Mouse (Mus musculus): ENCODE results near the gene Acaa1a. TPM values are rescaled to one million over a fixed set of nuclear protein-coding genes. Genes with fewer than 3 reads are reported as not detected.

Acaa1a gene
- polyA plus RNA-seq, 1 experiment, result 13.7 TPM

GRCm38 (mm10) chr9:119340212-119340580 is 720 bp downstream of the Acaa1a start:
- no peak for TF ChIP-seq POLR2A (IDR thresholded peaks at IDR 0.05; ENCODE audit: control insufficient read depth, low read depth, low read length)
- TF ChIP-seq CTCF (IDR thresholded peaks at IDR 0.05; ENCODE audit: control insufficient read depth, insufficient read depth, insufficient replicate concordance, low read depth, low read length), result no peak
- Histone ChIP-seq H3K27ac (ENCODE audit: control insufficient read depth, insufficient read depth, low read depth, low read length) (peak overlapping the region; percentile 94), H3K4me3 (ENCODE audit: control insufficient read depth, low read depth, low read length) (peak overlapping the region; percentile 94), H3K27me3 (ENCODE audit: control insufficient read depth, insufficient read depth, low read length) (no peaks in the 10 kb centered on the region), H3K36me3 (ENCODE audit: control insufficient read depth, insufficient read depth, low read length) (no peaks in the 10 kb centered on the region; the same call in 1 of the 2 replicates), H3K4me1 (ENCODE audit: control insufficient read depth, insufficient read depth, low read length) (peaks cover 21% of the 10 kb centered on the region)

- peak within 1 kb of the TSS; percentile 94 for H3K4me3 ChIP-seq (ENCODE audit: control insufficient read depth, low read depth, low read length)
- peaks cover 21% of the 10 kb centered on the region for H3K4me1 ChIP-seq (ENCODE audit: control insufficient read depth, insufficient read depth, low read length)
- H3K36me3 ChIP-seq (ENCODE audit: control insufficient read depth, insufficient read depth, low read length), result no peaks in the 10 kb centered on the region; the same call in 1 of the 2 replicates
- H3K27me3 ChIP-seq (ENCODE audit: control insufficient read depth, insufficient read depth, low read length), result no peaks in the 10 kb centered on the region
- TF ChIP-seq CTCF (IDR thresholded peaks at IDR 0.05; ENCODE audit: control insufficient read depth, insufficient read depth, insufficient replicate concordance, low read depth, low read length) (no peak), POLR2A (IDR thresholded peaks at IDR 0.05; ENCODE audit: control insufficient read depth, low read depth, low read length) (peak; percentile 48; the same call in 1 of the 2 replicates)
- peak within 1 kb of the TSS; percentile 94 for H3K27ac ChIP-seq (ENCODE audit: control insufficient read depth, insufficient read depth, low read depth, low read length)
These were observed 1.7 kb downstream of the Acaa1a start, which contains the start of gene Myd88 for GRCm38 (mm10) chr9:119340909-119341816. Myd88 (minus strand) TSS chr9:119341411.

GRCm38 (mm10) chr9:119342728-119343127 is 3.3 kb downstream of the Acaa1a start:
- no peaks in the 10 kb centered on the region for H3K27me3 ChIP-seq (ENCODE audit: control insufficient read depth, insufficient read depth, low read length)
- no peak for TF ChIP-seq POLR2A (IDR thresholded peaks at IDR 0.05; ENCODE audit: control insufficient read depth, low read depth, low read length)
- TF ChIP-seq CTCF (IDR thresholded peaks at IDR 0.05; ENCODE audit: control insufficient read depth, insufficient read depth, insufficient replicate concordance, low read depth, low read length), result no peak
- H3K27ac ChIP-seq (ENCODE audit: control insufficient read depth, insufficient read depth, low read depth, low read length), result no peak overlapping the region
- H3K4me3 ChIP-seq (ENCODE audit: control insufficient read depth, low read depth, low read length), result no peak overlapping the region
- H3K4me1 ChIP-seq (ENCODE audit: control insufficient read depth, insufficient read depth, low read length), result peaks cover 21% of the 10 kb centered on the region
- no peaks in the 10 kb centered on the region for H3K36me3 ChIP-seq (ENCODE audit: control insufficient read depth, insufficient read depth, low read length)

GRCm38 (mm10) chr9:119346376-119346775 is 6.9 kb downstream of the Acaa1a start:
- H3K36me3 ChIP-seq (ENCODE audit: control insufficient read depth, insufficient read depth, low read length), result no peaks in the 10 kb centered on the region
- no peak overlapping the region for H3K4me3 ChIP-seq (ENCODE audit: control insufficient read depth, low read depth, low read length)
- H3K27me3 ChIP-seq (ENCODE audit: control insufficient read depth, insufficient read depth, low read length), result no peaks in the 10 kb centered on the region
- peaks cover 4% of the 10 kb centered on the region; the same call in 1 of the 2 replicates for H3K4me1 ChIP-seq (ENCODE audit: control insufficient read depth, insufficient read depth, low read length)
- H3K27ac ChIP-seq (ENCODE audit: control insufficient read depth, insufficient read depth, low read depth, low read length), result no peak overlapping the region
- TF ChIP-seq CTCF (IDR thresholded peaks at IDR 0.05; ENCODE audit: control insufficient read depth, insufficient read depth, insufficient replicate concordance, low read depth, low read length) (no peak), POLR2A (IDR thresholded peaks at IDR 0.05; ENCODE audit: control insufficient read depth, low read depth, low read length) (no peak)

- Histone ChIP-seq H3K27ac (ENCODE audit: control insufficient read depth, insufficient read depth, low read depth, low read length) (no peak overlapping the region), H3K4me3 (ENCODE audit: control insufficient read depth, low read depth, low read length) (no peak overlapping the region), H3K4me1 (ENCODE audit: control insufficient read depth, insufficient read depth, low read length) (no peaks in the 10 kb centered on the region), H3K27me3 (ENCODE audit: control insufficient read depth, insufficient read depth, low read length) (no peaks in the 10 kb centered on the region), H3K36me3 (ENCODE audit: control insufficient read depth, insufficient read depth, low read length) (no peaks in the 10 kb centered on the region)
- no peak for TF ChIP-seq CTCF (IDR thresholded peaks at IDR 0.05; ENCODE audit: control insufficient read depth, insufficient read depth, insufficient replicate concordance, low read depth, low read length)
- TF ChIP-seq POLR2A (IDR thresholded peaks at IDR 0.05; ENCODE audit: control insufficient read depth, low read depth, low read length), result no peak
These were observed 11.1 kb downstream of the Acaa1a start for GRCm38 (mm10) chr9:119350531-119350930.

GRCm38 (mm10) chr9:119350947-119351705 is 11.7 kb downstream of the Acaa1a start:
- TF ChIP-seq CTCF (IDR thresholded peaks at IDR 0.05; ENCODE audit: control insufficient read depth, insufficient read depth, insufficient replicate concordance, low read depth, low read length) (0 out of 2 replicates have a peak, but pooled peaks have one; percentile 8), POLR2A (IDR thresholded peaks at IDR 0.05; ENCODE audit: control insufficient read depth, low read depth, low read length) (no peak)
- H3K36me3 ChIP-seq (ENCODE audit: control insufficient read depth, insufficient read depth, low read length), result no peaks in the 10 kb centered on the region
- H3K27me3 ChIP-seq (ENCODE audit: control insufficient read depth, insufficient read depth, low read length), result no peaks in the 10 kb centered on the region
- H3K4me3 ChIP-seq (ENCODE audit: control insufficient read depth, low read depth, low read length), result no peak overlapping the region
- H3K4me1 ChIP-seq (ENCODE audit: control insufficient read depth, insufficient read depth, low read length), result no peaks in the 10 kb centered on the region
- no peak overlapping the region for H3K27ac ChIP-seq (ENCODE audit: control insufficient read depth, insufficient read depth, low read depth, low read length)

- H3K36me3 ChIP-seq (ENCODE audit: control insufficient read depth, insufficient read depth, low read length), result no peaks in the 10 kb centered on the region
- H3K27me3 ChIP-seq (ENCODE audit: control insufficient read depth, insufficient read depth, low read length), result no peaks in the 10 kb centered on the region
- TF ChIP-seq POLR2A (IDR thresholded peaks at IDR 0.05; ENCODE audit: control insufficient read depth, low read depth, low read length) (no peak), CTCF (IDR thresholded peaks at IDR 0.05; ENCODE audit: control insufficient read depth, insufficient read depth, insufficient replicate concordance, low read depth, low read length) (peak; percentile 82; the same call in 1 of the 2 replicates)
- H3K27ac ChIP-seq (ENCODE audit: control insufficient read depth, insufficient read depth, low read depth, low read length), result no peak overlapping the region
- peaks cover under 1% of the 10 kb centered on the region; the same call in 1 of the 2 replicates for H3K4me1 ChIP-seq (ENCODE audit: control insufficient read depth, insufficient read depth, low read length)
- no peak overlapping the region for H3K4me3 ChIP-seq (ENCODE audit: control insufficient read depth, low read depth, low read length)
These were observed 12.6 kb downstream of the Acaa1a start for GRCm38 (mm10) chr9:119352060-119352459.
